Mouse (Mus musculus) frontal cortex, postnatal 25 days (tissue): ENCODE results near the gene Smtnl2.

Experiments used
- DNase-seq, 2 experiments: peaks; one replicate each; pipeline ENCODE4 v3.0.0; 2022; ENCODE audit warnings: low spot score in 2 of 2

The Smtnl2 gene

DNA sequence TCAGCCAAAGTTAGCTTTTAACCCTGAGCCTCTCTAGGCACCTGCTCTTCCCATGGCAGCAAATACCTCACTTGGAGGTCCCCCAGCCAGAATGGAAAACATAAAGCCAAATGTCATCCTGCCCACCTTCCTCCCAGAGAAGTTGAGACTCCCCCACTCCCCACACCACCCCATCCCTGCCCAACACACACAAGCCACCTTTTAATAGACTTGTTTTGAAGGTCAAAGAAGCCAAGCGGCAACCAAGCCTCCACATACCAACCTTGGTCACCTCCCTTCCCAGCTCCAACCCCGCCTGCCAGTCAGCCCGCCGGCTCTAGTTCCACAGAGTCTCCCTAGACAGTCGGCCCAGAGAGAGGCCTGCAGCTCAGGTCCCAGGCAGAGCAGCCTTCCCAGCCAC is 9.5 kb downstream of the Smtnl2 start:
- DNase-seq = no peak

DNA sequence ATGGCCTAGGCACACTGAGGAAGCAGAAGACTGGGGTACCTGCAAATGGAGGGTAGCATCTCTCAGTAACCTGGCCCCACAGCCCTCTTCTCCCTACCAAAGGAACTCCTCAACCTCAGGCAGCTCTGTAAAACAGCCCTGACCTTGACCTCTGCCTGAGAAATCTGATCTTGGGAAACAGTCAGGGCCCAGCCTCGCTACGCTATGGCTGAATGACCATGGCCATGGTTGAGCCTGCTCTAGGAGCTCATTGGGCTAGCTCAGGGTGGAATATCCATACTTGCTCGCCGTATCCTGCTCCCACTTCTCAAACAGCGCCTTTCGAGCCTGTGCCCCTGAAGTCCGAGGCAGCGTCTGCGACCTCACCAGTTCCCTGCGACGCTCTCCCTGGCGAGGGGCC is 10.4 kb downstream of the Smtnl2 start:
- no peak for DNase-seq

DNA sequence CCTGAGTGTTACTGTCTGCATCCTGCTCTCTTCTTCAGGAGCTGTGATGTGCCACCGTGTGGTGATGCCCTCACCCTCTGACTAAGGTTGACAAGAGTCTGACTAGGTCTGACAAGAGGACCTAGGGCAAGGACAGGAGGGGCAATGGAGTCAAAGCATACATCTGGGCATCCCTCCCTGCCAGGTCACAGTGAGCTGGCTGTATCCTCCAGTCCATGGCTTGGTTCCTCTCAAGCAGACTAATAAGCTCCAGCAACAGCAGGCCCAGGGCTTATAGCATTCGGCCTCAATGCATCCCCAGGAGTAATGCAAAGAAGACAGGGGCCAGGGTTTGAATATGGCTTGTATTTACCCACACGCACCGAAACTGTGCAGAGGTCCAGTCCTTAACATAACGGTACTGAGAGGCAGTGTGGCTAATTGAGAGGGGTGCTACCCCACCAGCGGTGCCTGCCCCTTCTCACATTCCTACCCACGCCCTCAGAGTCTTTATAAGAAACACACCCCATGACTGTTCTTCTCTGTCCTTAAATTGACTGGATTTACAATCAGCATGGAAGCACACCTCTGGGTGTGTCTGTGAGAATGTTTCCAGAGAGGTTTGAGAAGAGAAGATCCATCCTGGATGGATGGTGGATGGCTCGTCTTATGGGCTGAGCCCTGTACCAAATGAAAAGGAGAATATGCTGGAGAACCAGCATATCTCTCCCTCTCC is 13.5 kb downstream of the Smtnl2 start:
- DNase-seq = no peak

DNA sequence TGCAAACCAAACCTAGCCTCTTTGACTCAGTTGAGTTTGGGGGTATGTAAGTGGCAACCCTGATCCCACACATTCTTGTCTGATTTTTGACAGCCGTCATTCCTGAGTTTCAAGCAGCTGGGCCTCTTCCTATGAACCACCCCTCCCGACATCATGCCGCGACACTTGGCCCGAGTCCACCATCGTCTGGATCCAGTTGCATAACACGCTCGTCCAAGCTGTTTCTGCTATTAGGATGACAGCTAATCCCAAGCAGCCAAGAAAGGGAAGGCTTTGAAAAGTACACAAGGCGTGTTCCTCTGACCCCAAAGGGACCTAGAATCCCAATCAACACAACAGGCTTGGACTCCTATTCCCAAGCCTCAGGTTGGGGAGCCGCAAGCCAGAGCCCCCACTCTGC is 14.4 kb downstream of the Smtnl2 start:
- DNase-seq = no peak

DNA sequence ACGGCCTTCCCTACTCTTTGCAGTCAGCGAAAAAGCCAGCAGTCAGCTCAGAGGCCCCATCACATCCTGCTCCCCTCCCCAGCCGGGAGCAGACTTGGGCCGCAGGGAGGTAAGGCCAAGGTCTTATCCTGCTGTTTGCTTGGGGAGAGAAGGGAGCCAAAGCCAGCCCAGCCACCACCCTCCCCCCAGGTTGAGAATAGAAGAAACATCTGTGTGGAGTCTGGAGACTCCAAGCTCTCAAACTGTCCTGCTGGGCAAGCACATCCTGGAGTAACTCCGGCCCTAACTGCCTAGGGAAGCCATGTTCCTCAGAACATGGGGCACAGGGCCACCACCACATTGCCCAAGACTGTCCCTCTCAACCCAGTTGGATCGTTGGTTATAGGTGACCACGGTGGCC is 14.9 kb downstream of the Smtnl2 start:
- no peak for DNase-seq

DNA sequence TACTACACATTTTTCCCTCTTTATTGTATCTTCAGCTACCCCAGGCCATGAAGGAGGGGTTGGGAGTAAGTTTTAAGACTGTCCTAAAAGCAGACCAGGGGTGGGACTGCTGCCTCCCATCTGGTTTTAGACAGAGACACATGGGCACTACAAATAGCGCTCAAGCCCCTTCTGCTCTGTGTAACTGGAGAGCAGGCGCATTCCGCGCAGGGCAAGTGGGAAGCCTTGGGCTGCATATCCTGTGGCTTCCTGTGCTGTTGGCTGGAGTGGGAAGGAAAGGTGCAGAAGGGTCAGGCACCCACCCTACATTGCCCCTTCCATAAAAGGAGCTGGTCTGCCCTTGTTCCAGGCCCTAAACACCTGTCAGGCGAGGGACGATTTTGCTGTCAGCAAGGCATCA is 15.9 kb downstream of the Smtnl2 start:
- DNase-seq = no peak

DNA sequence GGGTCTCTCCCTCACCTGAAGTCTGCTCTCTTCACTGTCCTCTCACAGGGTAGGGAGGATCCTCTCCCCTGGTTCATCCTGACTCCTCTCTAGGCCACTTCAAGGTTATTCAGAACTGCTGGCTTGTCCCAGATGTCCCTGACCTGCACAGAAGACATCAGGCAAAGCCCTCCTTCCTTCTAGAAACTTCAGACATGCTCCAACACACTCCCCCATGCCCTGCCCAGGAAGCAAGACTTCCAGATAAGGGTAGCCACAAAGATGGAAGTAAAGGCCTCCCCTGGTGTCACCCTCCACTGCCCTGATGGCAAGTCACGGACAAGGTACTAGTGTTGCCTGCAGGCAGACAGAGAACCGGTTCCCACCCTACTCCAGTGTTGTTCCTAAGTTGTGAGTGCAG is 16.8 kb downstream of the Smtnl2 start:
- no peak for DNase-seq

DNA sequence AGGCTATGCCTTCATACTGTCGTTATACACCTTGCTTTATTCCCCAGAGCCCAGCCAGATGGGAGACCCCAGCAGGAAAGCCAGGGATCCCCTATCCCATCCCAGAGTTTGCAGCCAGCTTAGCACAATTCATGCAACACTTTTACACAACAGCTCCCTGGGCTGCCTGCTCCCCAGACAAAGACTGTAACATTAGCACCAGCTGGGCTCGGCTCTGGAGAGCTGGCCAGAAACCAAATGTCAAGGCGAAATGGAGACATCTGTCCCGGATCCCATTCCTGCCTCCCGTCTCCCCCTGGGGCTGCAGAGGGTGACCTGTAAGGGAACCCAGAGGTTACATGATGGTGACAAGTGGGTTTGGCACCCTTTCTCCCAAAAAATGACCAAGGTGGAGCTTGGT is 17.8 kb downstream of the Smtnl2 start:
- DNase-seq = no peak

DNA sequence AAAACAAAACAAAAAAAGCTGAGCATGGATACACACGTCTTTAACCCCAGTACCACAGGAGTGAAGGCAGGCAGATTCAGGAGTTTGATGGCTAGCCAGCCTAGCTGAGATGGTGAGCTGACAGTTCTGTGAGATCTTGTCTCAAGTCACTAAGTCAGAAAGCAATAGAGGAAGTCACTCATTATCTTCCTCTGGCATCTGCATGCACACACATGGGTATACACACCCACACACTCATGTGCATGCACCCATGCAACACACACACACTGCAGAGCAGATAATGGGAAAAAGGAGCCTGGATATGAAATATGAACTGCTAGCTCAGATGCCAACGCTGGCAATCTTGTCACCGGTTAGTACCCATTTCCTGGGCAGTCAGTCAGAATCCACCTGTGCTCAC is 18.3 kb downstream of the Smtnl2 start:
- DNase-seq = no peak

DNA sequence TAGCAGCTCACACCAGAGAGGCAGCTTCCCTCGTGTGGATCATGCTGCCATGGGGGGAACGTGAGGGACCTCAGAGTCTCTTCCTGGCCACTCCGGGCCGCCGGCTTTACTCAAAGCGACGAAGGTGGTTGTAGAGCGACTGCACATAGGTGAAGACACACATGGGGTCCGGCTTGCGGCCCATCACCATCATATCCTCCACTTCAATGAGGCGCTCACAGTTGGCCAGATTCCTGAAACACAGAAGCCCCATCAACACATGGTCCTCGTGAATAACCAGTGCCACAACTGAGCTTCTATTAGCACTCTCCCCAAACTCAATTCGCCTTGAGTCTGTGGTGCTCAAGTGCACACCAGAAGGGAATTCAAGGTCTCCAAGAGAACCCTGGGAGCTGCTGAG is 20.3 kb downstream of the Smtnl2 start:
- no peak for DNase-seq

DNA sequence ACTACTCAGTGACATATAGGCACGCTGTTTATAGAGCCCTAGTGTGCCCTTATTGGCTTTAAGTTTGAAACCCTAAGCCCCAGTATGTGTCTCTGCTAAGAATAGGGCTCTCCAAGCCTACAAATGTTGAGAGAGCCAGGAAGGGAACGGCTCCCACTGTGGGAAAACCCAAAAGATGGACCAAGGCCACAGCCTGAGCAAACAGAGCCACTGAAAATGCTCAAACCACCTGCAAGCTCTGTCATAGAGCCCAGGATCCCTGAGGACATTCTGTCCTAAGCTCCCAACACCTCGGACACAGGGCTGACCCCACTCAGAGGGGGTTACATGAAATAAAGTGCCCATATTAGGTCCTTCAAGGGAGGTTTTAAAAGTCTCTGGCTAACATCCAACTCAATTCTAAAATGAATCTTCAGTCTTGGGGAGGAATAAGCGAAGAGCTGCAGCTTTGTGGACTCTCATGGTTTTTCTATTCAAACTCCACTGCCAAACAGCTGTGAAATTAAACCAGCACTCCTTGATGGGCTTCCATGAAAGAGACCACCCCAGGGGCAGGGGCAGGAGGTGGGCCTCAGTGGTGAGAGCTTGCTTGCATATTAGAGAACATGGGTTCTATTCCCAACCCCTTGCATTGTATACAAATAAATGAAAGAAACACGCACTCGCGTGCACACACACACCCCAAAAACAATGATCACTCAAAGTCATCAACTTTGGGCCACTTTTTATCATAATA is 21.9 kb downstream of the Smtnl2 start:
- DNase-seq = no peak

DNA sequence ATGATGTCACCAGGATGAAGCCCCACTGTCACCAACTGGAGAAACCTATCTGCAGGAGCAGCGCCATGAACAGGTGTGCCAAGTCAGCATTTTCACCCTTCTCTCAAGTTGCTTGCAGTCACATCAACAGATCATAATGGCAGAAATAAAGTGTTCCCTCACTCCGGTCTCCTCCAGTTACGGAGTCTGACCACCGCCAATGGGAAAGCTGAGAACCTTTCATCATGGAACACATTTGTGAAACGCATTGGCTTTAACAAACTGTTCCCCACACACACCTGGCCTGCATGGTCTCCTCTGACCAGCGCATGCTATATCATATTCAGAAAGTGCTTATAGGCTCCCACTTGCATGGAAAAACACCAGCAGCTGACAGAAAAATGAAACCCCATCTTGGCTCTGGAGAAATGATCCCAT is 23.4 kb downstream of the Smtnl2 start:
- no peak for DNase-seq

DNA sequence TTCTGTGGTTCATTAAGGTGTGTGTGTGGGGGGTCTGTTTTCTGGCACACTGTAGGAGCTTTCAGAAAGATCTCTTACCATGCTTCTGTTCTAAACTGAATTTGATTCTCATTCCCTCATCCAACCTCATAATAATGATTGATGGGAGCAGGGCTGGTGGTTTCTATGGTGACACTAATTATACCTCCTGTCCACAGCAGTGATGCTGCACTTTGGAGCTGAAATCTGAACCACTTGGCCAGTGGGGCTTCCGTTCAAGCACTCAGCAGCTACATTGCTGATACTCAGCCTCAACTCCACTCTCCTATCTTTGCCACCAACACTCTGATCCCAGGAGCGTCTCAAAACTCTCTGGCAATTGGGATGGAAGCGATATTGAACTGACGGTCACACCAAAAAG is 32.2 kb downstream of the Smtnl2 start:
- no peak for DNase-seq

DNA sequence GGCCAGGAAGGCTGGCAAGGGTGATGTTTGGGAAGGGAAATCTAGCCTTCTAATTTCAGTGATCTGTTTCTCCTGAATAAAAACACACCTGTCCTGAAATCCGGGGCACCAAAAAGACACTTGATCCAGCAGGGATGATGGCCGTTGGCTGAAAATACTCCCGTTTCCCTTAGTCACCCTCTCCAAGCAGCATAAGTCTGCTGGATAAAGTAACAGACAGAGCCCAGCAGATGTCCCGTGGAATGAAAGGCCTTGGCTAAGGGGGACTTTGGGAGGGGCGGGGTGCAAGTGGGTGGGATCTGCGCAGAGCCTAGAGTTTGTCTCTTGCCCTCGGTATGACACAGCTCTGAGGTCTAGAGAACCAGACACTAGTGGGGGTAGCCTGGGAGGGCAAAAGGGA is 33.3 kb downstream of the Smtnl2 start:
- DNase-seq = no peak

DNA sequence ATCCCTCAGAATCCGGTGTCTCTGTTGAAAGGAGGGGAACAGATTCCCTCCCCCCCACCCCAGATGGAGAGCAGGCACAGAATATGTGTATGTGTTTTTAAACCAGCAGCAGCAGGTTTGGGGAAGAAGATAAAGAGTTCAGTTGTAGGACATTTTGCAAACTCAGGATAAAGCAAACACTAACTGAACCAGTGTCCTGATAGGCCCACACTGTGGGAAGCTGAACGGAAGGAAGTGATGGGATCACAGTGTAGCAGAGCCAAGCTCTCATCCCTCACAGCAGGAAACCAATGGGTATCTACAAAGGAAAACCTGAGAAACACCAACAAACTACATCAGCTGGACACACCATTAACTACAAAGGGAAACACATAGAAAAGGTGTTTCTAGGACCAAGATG is 35.0 kb downstream of the Smtnl2 start:
- no peak for DNase-seq

DNA sequence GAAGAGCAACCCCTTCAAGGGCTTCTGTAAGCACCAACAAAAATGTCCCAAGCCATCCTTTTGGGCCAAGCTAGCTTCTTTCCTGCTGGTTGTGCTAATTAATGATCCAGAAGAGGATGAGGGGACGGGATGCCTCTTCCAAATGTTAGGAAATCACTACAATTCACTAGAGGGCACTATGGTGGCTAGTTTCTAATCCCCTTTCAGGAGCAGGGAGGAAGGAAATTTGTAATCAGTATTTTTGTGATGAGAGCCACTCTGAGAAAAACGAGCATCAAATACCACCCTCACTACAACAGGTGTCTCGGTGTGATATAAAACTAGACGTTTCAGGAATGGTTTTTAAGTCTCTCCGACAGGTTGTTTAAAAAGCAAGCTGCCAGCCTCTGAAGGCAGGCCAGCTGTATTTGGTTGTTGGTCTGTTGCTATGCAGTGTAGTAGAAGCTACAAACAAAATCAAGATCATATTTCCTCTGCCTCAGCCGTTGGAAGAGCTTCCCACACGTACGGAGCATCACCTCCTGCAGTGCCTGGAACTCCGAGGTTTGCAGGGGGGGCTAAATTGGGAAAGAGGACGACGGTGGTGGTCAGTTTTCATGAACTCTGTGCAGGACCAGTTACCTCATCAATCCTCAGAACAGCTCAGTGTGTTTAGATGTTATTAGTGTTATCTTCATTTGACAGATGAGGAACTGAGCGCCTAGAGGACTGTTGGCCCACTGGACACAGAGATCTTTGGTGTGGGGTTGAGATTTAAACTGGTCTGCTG is 41.4 kb downstream of the Smtnl2 start:
- DNase-seq = no peak

DNA sequence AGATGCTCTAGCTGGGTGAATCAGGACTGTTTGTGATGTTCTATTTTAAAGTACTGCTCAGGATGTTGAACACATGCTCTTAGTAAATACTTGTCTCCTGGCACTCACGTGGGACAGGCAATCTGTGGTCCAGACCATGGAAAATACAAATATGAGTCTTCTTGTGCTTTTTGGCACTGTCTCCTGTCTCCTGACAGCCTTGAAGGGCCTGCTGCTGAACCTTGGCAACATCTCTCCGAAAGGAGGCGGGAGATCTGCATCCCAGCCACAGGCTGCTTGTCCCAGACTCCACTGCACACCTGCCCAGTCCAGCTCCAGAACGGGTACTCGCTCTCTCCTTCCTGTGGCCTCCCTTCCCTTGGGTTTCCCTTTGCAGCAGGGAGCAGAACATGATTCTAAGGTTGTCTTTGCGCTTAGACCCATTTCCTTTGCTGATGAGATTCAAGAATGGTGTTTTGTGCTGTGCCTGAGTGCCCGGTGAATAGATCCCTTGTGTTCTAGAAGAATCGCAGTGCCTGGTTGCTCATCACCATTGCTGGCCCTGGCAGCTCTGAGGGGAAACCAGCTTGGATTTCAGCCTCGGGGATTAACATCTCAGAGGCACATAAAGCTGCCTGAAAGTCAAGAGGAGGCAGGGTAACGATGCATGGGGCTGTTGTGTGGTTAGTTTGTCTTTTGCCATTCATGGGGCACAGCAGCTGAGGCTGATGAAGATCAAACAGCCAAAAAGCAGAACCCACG is 43.4 kb downstream of the Smtnl2 start:
- DNase-seq = no peak

DNA sequence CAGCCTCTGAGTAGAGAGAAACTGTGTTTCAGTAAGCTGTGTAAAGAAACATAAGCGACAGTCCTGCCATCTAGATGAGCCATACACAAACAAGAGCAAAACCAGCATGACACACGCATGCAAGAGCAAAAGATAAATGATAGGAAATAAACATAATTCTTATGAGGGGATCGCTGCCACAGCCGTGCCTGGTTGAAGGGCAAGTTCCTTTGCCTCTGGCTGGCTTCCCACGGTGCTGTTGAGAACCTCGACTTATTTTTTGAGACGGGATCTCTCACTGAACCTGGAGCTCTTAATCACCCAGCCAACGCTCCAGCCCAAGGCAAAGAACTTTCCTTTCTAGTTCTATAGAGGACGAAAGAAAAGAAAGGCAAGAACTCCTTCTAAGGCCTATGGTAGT is 45.4 kb downstream of the Smtnl2 start:
- DNase-seq = no peak

DNA sequence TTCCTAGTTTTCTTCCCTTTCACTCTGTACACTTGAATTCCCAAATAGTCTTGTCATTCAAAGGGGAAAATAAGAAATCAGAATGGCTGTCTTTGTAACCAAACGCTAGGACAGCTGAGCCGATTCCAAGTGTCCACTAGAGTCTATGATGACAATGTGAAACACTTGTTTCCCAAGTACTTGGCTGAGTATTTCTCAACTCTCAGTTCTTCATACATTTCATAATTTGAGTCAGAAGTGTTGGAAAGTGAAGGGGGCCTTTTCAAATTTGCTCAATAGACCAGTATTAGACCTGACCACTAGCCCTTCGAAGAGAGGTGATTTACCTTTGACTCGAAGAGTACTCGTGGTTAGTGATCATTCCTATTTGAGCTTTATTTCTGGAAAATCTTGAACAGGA is 47.0 kb downstream of the Smtnl2 start:
- no peak for DNase-seq

DNA sequence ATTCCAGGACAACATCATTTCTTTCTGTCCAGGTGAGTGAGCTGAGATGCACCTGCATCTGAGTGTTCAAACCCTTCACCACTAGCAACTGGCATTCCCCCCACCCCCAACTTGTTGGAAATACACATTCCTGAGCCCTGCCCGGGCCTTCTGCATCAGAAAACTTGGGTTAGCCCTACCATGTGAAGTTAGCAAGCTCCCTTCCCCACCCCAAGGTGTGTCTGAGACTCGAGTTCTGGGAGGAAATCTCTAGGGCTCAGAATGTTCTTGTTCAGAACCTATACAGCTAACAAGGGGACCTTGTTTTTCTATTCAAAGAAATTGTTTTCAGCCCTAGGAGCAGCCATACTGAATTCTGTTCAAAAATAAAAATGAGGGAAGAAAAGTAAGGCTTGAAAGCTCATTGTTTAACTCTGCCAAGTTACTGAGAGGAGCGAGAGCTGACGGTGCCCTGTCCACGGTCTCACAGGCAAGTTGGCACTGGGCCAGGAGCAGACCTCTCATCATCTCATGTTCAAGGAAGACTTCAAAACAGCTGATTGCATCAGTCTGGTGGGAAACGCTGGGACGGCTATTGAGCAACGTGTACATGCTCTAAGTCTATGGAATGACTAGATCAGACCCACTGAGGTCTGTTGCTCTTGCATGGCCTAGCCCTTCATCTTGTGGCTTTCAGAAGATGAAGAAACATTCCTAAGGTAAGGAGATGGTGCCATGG is 47.8 kb downstream of the Smtnl2 start:
- no peak for DNase-seq

DNA sequence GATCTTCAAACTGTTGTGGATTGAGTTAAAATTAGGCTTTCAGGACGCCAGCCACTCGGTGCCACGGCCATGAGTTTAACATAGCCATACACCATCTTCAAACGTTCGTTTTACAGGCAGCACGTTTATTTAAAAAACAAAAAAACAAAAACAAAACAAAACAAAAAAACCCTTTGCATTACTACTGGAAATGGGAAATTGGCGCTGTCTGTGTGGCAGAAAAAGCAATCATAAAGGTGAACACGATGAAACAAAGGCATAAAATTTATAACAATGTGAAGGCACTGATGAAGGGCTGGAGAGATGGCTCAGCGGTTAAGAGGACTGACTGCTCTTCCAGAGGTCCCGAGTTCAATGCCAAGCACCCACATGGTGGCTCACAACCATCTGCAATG is 49.2 kb downstream of the Smtnl2 start, which contains the start of gene Tekt1:
Tekt1 (minus strand) TSS at position 96 of the 395 bp plus-strand sequence.
- no peak for DNase-seq
